Comparison of ENCODE assay signal across 9 mouse cellular contexts in the genomic region with DNA sequence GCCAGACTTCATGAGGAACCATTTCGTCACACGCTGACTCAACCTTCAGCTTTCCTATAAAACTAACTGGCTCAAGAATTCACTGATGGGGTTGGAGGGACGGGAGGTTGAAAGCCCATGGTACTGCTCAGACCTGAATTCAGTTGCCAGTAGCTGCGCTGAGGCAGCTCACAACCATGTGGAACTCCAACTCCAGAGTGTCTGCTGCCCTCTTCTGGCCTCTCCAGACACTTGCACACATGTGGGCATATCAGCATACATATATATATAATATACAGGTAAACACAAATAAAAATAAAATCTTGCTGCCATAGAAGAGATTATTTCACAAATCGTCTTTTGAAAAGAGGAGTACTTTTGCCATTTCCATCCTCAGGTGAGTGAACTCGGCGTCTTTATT. TPM values are rescaled to one million over a fixed set of nuclear protein-coding genes. Genes with fewer than 3 reads are reported as not detected.
DNase-seq lines count a peak whose midpoint lies in the region; ATAC-seq and TF ChIP-seq lines count a peak whose summit lies in the region.
"Had no signal": no experiment of that assay in that cellular context is flagged by ENCODE, and none has a peak within 500 bp of the region (broad histone marks: within the 10 kb centered on the region; RNA-seq: fewer than 3 reads in every experiment).

No protein-coding gene starts in this region.

- intact Hi-C loops in left cerebral cortex, postnatal 10 days (cut with DNase I): no loop called here

- no peaks in the 10 kb centered on the region for H3K79me2 ChIP-seq in MEL (ENCODE audit: control insufficient read depth, insufficient read depth, low read length, poor library complexity)

- no peak overlapping the region for H3K27ac ChIP-seq in hindbrain, embryonic 11.5 days (ENCODE audit: low read depth, low read length)
- H3K27ac ChIP-seq in hindbrain, embryonic 16.5 days (ENCODE audit: low read depth, low read length): no peak overlapping the region
- no peak overlapping the region for H3K27ac ChIP-seq in MEL (ENCODE audit: control insufficient read depth, low read depth, low read length)
- no peak overlapping the region for H3K27ac ChIP-seq in embryonic facial prominence, embryonic 11.5 days (replicated peaks; ENCODE audit: low read depth, low read length)
- H3K27ac ChIP-seq: embryonic facial prominence, embryonic 15.5 days had no signal

- no peak for ATAC-seq in hindbrain, embryonic 11.5 days (ENCODE audit: low FRiP score)
- no peak for ATAC-seq in hindbrain, embryonic 16.5 days
- ATAC-seq in embryonic facial prominence, embryonic 11.5 days (replicated peaks; ENCODE audit: insufficient number of reproducible peaks, low FRiP score, low TSS enrichment, low read depth): no peak
- ATAC-seq in monocyte, adult 5-6 weeks (replicated peaks; ENCODE audit: insufficient number of reproducible peaks, low FRiP score, low TSS enrichment, poor library complexity, severe bottlenecking): peak; percentile 83

- no peaks in the 10 kb centered on the region for H3K4me1 ChIP-seq in hindbrain, embryonic 11.5 days (replicated peaks; ENCODE audit: control insufficient read depth, insufficient read depth, low read length)
- H3K4me1 ChIP-seq in hindbrain, embryonic 16.5 days (ENCODE audit: control insufficient read depth, insufficient read depth, low read depth, low read length): no peaks in the 10 kb centered on the region
- H3K4me1 ChIP-seq in MEL (ENCODE audit: control insufficient read depth in 1 of 2, insufficient read depth in 2 of 2, low read length in 2 of 2): no peaks in the 10 kb centered on the region
- H3K4me1 ChIP-seq in embryonic facial prominence, embryonic 11.5 days (ENCODE audit: control insufficient read depth, insufficient read depth, low read length): no peaks in the 10 kb centered on the region
- H3K4me1 ChIP-seq: embryonic facial prominence, embryonic 15.5 days had no signal

- H3K27me3 ChIP-seq in hindbrain, embryonic 11.5 days (ENCODE audit: control insufficient read depth, insufficient read depth, low read length): no peaks in the 10 kb centered on the region
- no peaks in the 10 kb centered on the region for H3K27me3 ChIP-seq in hindbrain, embryonic 16.5 days (replicated peaks; ENCODE audit: control insufficient read depth, insufficient read depth, low read length)
- H3K27me3 ChIP-seq in MEL (ENCODE audit: control insufficient read depth in 1 of 2, insufficient read depth in 2 of 2, low read length in 2 of 2): peaks cover 5 to 12% of the 10 kb centered on the region in 2 experiments
- no peaks in the 10 kb centered on the region for H3K27me3 ChIP-seq in embryonic facial prominence, embryonic 11.5 days (ENCODE audit: control insufficient read depth, insufficient read depth, low read length)
- H3K27me3 ChIP-seq: embryonic facial prominence, embryonic 15.5 days had no signal

- DNase-seq in hindbrain, embryonic 11.5 days (ENCODE audit: low spot score): peak; percentile 17
- peak; percentile 79 for DNase-seq in MEL (ENCODE audit: low read depth, low spot score)
- peak; percentile 33 for DNase-seq in embryonic facial prominence, embryonic 11.5 days (ENCODE audit: low spot score)
- no peak for DNase-seq in left cerebral cortex, postnatal 10 days (ENCODE audit: extremely low spot score in 1 of 2, low spot score in 2 of 2)
- no peak for DNase-seq in layer of hippocampus, postnatal 36 days
- no peak for DNase-seq in frontal cortex, postnatal 36 days (ENCODE audit: low spot score in 2 of 2)

- H3K36me3 ChIP-seq in hindbrain, embryonic 11.5 days (ENCODE audit: control insufficient read depth, insufficient read depth, low read length): no peaks in the 10 kb centered on the region
- H3K36me3 ChIP-seq in hindbrain, embryonic 16.5 days (ENCODE audit: control insufficient read depth, insufficient read depth, low read length): no peaks in the 10 kb centered on the region
- no peaks in the 10 kb centered on the region for H3K36me3 ChIP-seq in MEL (ENCODE audit: control insufficient read depth in 1 of 2, insufficient read depth in 2 of 2, low read length in 2 of 2)
- no peaks in the 10 kb centered on the region for H3K36me3 ChIP-seq in embryonic facial prominence, embryonic 11.5 days (replicated peaks; ENCODE audit: control insufficient read depth, insufficient read depth, low read depth, low read length)
- H3K36me3 ChIP-seq: embryonic facial prominence, embryonic 15.5 days had no signal

- no peak for TF ChIP-seq POLR2A in MEL (IDR thresholded peaks at IDR 0.05; ENCODE audit: control insufficient read depth in 1 of 2, insufficient read depth in 1 of 2, low read depth in 1 of 2, low read length in 2 of 2, poor library complexity in 1 of 2)

- no peak for TF ChIP-seq EP300 in MEL (IDR thresholded peaks at IDR 0.05; ENCODE audit: low read depth in 1 of 2, low read length in 2 of 2)

- TF ChIP-seq CTCF in MEL (IDR thresholded peaks at IDR 0.05 in 2 of 3, conservative IDR thresholded peaks at IDR 0.05 in 1 of 3; ENCODE audit: control insufficient read depth in 1 of 3, insufficient read depth in 1 of 3, low read depth in 2 of 3, low read length in 3 of 3, poor library complexity in 1 of 3, severe bottlenecking in 1 of 3): peak; percentile 65 to 87 (median 85)

- no peak overlapping the region for H3K4me3 ChIP-seq in hindbrain, embryonic 11.5 days (ENCODE audit: low read depth, low read length)
- H3K4me3 ChIP-seq in hindbrain, embryonic 16.5 days (ENCODE audit: low read length): no peak overlapping the region
- no peak overlapping the region for H3K4me3 ChIP-seq in MEL (ENCODE audit: control insufficient read depth in 1 of 2, insufficient read depth in 1 of 2, low read depth in 2 of 2, low read length in 2 of 2)
- no peak overlapping the region for H3K4me3 ChIP-seq in embryonic facial prominence, embryonic 11.5 days (ENCODE audit: low read depth, low read length)
- H3K4me3 ChIP-seq: embryonic facial prominence, embryonic 15.5 days had no signal

- 67% methylated on average over 7 of the region's 7 CpGs for WGBS in hindbrain, embryonic 11.5 days
- whole genome bisulfite sequencing in hindbrain, embryonic 16.5 days: 67% methylated on average over 7 of the region's 7 CpGs
- WGBS in embryonic facial prominence, embryonic 11.5 days: 68% methylated on average over 7 of the region's 7 CpGs

- TF ChIP-seq RAD21 in MEL (IDR thresholded peaks at IDR 0.05; ENCODE audit: low read depth, low read length): peak; percentile 89

- H3K9ac ChIP-seq in hindbrain, embryonic 11.5 days (ENCODE audit: low read depth, low read length): no peak overlapping the region
- no peak overlapping the region for H3K9ac ChIP-seq in hindbrain, embryonic 16.5 days (ENCODE audit: low read depth, low read length)
- H3K9ac ChIP-seq in MEL (ENCODE audit: control insufficient read depth, low read depth, low read length, poor library complexity, severe bottlenecking): no peak overlapping the region
- no peak overlapping the region for H3K9ac ChIP-seq in embryonic facial prominence, embryonic 11.5 days (replicated peaks; ENCODE audit: low read length)
- H3K9ac ChIP-seq: embryonic facial prominence, embryonic 15.5 days had no signal

- no peaks in the 10 kb centered on the region for H3K9me3 ChIP-seq in hindbrain, embryonic 11.5 days (ENCODE audit: control insufficient read depth, low read length)
- no peaks in the 10 kb centered on the region for H3K9me3 ChIP-seq in hindbrain, embryonic 16.5 days (ENCODE audit: control insufficient read depth, low read length)
- no peaks in the 10 kb centered on the region for H3K9me3 ChIP-seq in MEL (replicated peaks; ENCODE audit: insufficient read depth, low read length)
- H3K9me3 ChIP-seq in embryonic facial prominence, embryonic 11.5 days (replicated peaks; ENCODE audit: control insufficient read depth, low read length): no peaks in the 10 kb centered on the region
- H3K9me3 ChIP-seq: embryonic facial prominence, embryonic 15.5 days had no signal

- no peak overlapping the region for H3K4me2 ChIP-seq in hindbrain, embryonic 11.5 days (replicated peaks; ENCODE audit: low read depth, low read length)
- H3K4me2 ChIP-seq in hindbrain, embryonic 16.5 days (ENCODE audit: low read length): no peak overlapping the region
- no peak overlapping the region for H3K4me2 ChIP-seq in embryonic facial prominence, embryonic 11.5 days (ENCODE audit: low read depth, low read length)
- H3K4me2 ChIP-seq: embryonic facial prominence, embryonic 15.5 days had no signal

TF ChIP-seq in MEL, 35 proteins besides CTCF, POLR2A, EP300 and RAD21 (continues in another document):
- no peak for TF ChIP-seq GABPA (IDR thresholded peaks at IDR 0.05; ENCODE audit: low read depth, low read length)
- TF ChIP-seq SMC3 (IDR thresholded peaks at IDR 0.05; ENCODE audit: low read depth, low read length): peak; percentile 82
- no peak for TF ChIP-seq MAZ (IDR thresholded peaks at IDR 0.05; ENCODE audit: low read depth, low read length)
- no peak for TF ChIP-seq ZKSCAN1 (IDR thresholded peaks at IDR 0.05; ENCODE audit: low read depth, low read length)
- TF ChIP-seq KAT2A (conservative IDR thresholded peaks at IDR 0.05; ENCODE audit: low read depth, low read length): no peak
- TF ChIP-seq USF2 (IDR thresholded peaks at IDR 0.05; ENCODE audit: borderline replicate concordance in 1 of 2, insufficient read depth in 1 of 2, low read depth in 1 of 2, low read length in 2 of 2): no peak
- TF ChIP-seq MYC (IDR thresholded peaks at IDR 0.05; ENCODE audit: low read depth, low read length): peak; percentile 91

RNA-seq across cellular contexts. Expression of a gene that starts 40.0 kb away (rescaled TPM):
- not detected in 2 replicates for polyA plus RNA-seq in hindbrain, embryonic 11.5 days (2014; fragmentation: Nextera tagmentation; extraction: Ambion mirVana)
- 0.01 TPM in 1 of 2 replicates, not detected in the other for polyA plus RNA-seq in hindbrain, embryonic 16.5 days (2015; fragmentation: Nextera tagmentation; extraction: Ambion mirVana)
- not detected in 2 replicates for total RNA-seq in MEL (2012; rRNA removed)
- not detected for polyA plus RNA-seq in MEL (2012; ENCODE audit: insufficient read depth in 1 of 2, insufficient read length in 2 of 2, low read depth in 1 of 2, low replicate concordance in 2 of 2, missing spikeins in 1 of 2)
- polyA plus RNA-seq in embryonic facial prominence, embryonic 11.5 days (2014; fragmentation: Nextera tagmentation; extraction: Ambion mirVana): not detected in 2 replicates
- not detected in 3 replicates for total RNA-seq in monocyte, adult 5-6 weeks (2017)
- not detected for total RNA-seq in left cerebral cortex, postnatal 10 days (2021)
- not detected for total RNA-seq in layer of hippocampus, postnatal 36 days (2021)
- polyA plus RNA-seq: embryonic facial prominence, embryonic 15.5 days had no signal

RNA-seq across cellular contexts. Expression of a gene that starts 52.0 kb away (rescaled TPM):
- 7.2 and 7.3 TPM in 2 replicates for polyA plus RNA-seq in hindbrain, embryonic 11.5 days (2014; fragmentation: Nextera tagmentation; extraction: Ambion mirVana)
- polyA plus RNA-seq in hindbrain, embryonic 16.5 days (2015; fragmentation: Nextera tagmentation; extraction: Ambion mirVana): 7.2 and 9.6 TPM in 2 replicates
- 3.4 and 4.0 TPM in 2 replicates for total RNA-seq in MEL (2012; rRNA removed)
- 10 to 100 TPM in 1 of 2 experiments, not detected in 1; 10.0 TPM for polyA plus RNA-seq in MEL (2012; ENCODE audit: insufficient read depth in 1 of 2, insufficient read length in 2 of 2, low read depth in 1 of 2, low replicate concordance in 2 of 2, missing spikeins in 1 of 2)
- polyA plus RNA-seq in embryonic facial prominence, embryonic 11.5 days (2014; fragmentation: Nextera tagmentation; extraction: Ambion mirVana): 5.2 and 5.9 TPM in 2 replicates
- total RNA-seq in monocyte, adult 5-6 weeks (2017): 8.9 to 19.9 TPM (median 12.6 TPM) in 3 replicates
- 10 to 100 TPM; 13.4 to 13.6 TPM for total RNA-seq in left cerebral cortex, postnatal 10 days (2021)
- total RNA-seq in layer of hippocampus, postnatal 36 days (2021): 10 to 100 TPM; 18.8 to 20.6 TPM

Comparison
In these comparisons a context has a peak if more than half of its experiments do, and no peak if none do; other contexts are left out.
1. DNase-seq: peak in hindbrain, embryonic 11.5 days (single experiment), MEL (single experiment) and embryonic facial prominence, embryonic 11.5 days (single experiment); none in left cerebral cortex, postnatal 10 days (0 of 2), layer of hippocampus, postnatal 36 days (0 of 2) and frontal cortex, postnatal 36 days (0 of 2).